Mouse (Mus musculus) kidney, postnatal 14 days (tissue): ENCODE results near the gene Ptprn2.
"Not testable (repeated sequence)": the region's sequence is repeated elsewhere in the genome, so short reads cannot be mapped to it uniquely, and the experiment has no call there.

ENCODE experiments used
- DNase-seq: peaks from one replicate; pipeline ENCODE4 v3.0.0; 2022; ENCODE audit warnings: mixed read lengths

Gene Ptprn2

GRCm38 (mm10) chr12:116485591-116486403 is at the start of gene Ptprn2:
Gene Ptprn2, plus strand, starts transcription at chr12:116485720.
- DNase-seq, result peak; percentile 82

GRCm38 (mm10) chr12:116436125-116436524 is 49.4 kb upstream of the Ptprn2 start:
- no peak for DNase-seq

GRCm38 (mm10) chr12:116438591-116438990 is 46.9 kb upstream of the Ptprn2 start:
- DNase-seq, result peak; percentile 63

GRCm38 (mm10) chr12:116442184-116442583 is 43.3 kb upstream of the Ptprn2 start:
- DNase-seq, result no peak

GRCm38 (mm10) chr12:116449536-116449935 is 36.0 kb upstream of the Ptprn2 start:
- DNase-seq, result peak; percentile 56

- no peak for DNase-seq
Measured at GRCm38 (mm10) chr12:116460379-116461065, 25.0 kb upstream of the Ptprn2 start.

- DNase-seq, result no peak
Measured at GRCm38 (mm10) chr12:116467030-116467429, 18.5 kb upstream of the Ptprn2 start.

GRCm38 (mm10) chr12:116468348-116468747 is 17.2 kb upstream of the Ptprn2 start:
- no peak for DNase-seq

GRCm38 (mm10) chr12:116469096-116469495 is 16.4 kb upstream of the Ptprn2 start:
- no peak for DNase-seq

- no peak for DNase-seq
Measured at GRCm38 (mm10) chr12:116473264-116473663, 12.3 kb upstream of the Ptprn2 start.

GRCm38 (mm10) chr12:116473761-116474160 is 11.8 kb upstream of the Ptprn2 start:
- no peak for DNase-seq

GRCm38 (mm10) chr12:116474676-116475075 is 10.8 kb upstream of the Ptprn2 start:
- DNase-seq, result no peak

- no peak for DNase-seq
Measured at GRCm38 (mm10) chr12:116478771-116479170, 6.7 kb upstream of the Ptprn2 start.

GRCm38 (mm10) chr12:116481921-116482320 is 3.6 kb upstream of the Ptprn2 start:
- no peak for DNase-seq

- no peak for DNase-seq
Measured at GRCm38 (mm10) chr12:116483581-116483980, 1.9 kb upstream of the Ptprn2 start.

- no peak for DNase-seq
Measured at GRCm38 (mm10) chr12:116484991-116485390, 529 bp upstream of the Ptprn2 start.

GRCm38 (mm10) chr12:116486404-116486730 is 847 bp downstream of the Ptprn2 start:
- DNase-seq, result no peak

- DNase-seq, result no peak
Measured at GRCm38 (mm10) chr12:116488836-116489235, 3.3 kb downstream of the Ptprn2 start.

GRCm38 (mm10) chr12:116490575-116491356 is 5.2 kb downstream of the Ptprn2 start:
- DNase-seq, result no peak

GRCm38 (mm10) chr12:116498666-116499065 is 13.1 kb downstream of the Ptprn2 start:
- no peak for DNase-seq

GRCm38 (mm10) chr12:116500652-116501051 is 15.1 kb downstream of the Ptprn2 start:
- DNase-seq, result no peak

- DNase-seq, result no peak
Measured at GRCm38 (mm10) chr12:116512482-116512881, 27.0 kb downstream of the Ptprn2 start.

- not testable (repeated sequence) for DNase-seq
Measured at GRCm38 (mm10) chr12:116513788-116514187, 28.3 kb downstream of the Ptprn2 start.
